Mouse (Mus musculus) heart, embryonic 13.5 days (tissue): ENCODE measurements around the gene Slc1a7. TPM values are rescaled to one million over a fixed set of nuclear protein-coding genes. Genes with fewer than 3 reads are reported as not detected.

Experiments
- ATAC-seq: fragments of 200-750 bp; cut with Nextera tagmentation; 2 replicates; pipeline ENCODE4 v1.8.0; 2017; ENCODE audit warnings: moderate TSS enrichment; ENCODE audit not compliant: insufficient number of reproducible peaks, low FRiP score, low TSS enrichment; ENCODE audit errors: extremely low read depth
- H3K27ac ChIP-seq: fragments of 300-500 bp; sonication (generic); replicated peaks from 2 replicates; pipeline ENCODE4 v1.5.1; 2015; ENCODE audit warnings: moderate library complexity, mild to moderate bottlenecking, inconsistent platforms
- H3K27me3 ChIP-seq: fragments of 300-500 bp; sonication (generic); replicated peaks from 2 replicates; pipeline ENCODE4 v1.6.1; 2015; ENCODE audit warnings: mild to moderate bottlenecking, inconsistent platforms
- H3K36me3 ChIP-seq: fragments of 300-500 bp; sonication (generic); 2 replicates; pipeline ENCODE4 v1.6.1; 2015; ENCODE audit warnings: mild to moderate bottlenecking, inconsistent platforms
- H3K4me1 ChIP-seq: fragments of 300-500 bp; sonication (generic); 2 replicates; pipeline ENCODE4 v1.6.1; 2015; ENCODE audit warnings: inconsistent platforms
- H3K4me2 ChIP-seq: fragments of 300-500 bp; sonication (generic); 2 replicates; pipeline ENCODE4 v1.6.1; 2015; ENCODE audit warnings: inconsistent platforms, mild to moderate bottlenecking, moderate library complexity
- H3K4me3 ChIP-seq: fragments of 300-500 bp; sonication (generic); 2 replicates; pipeline ENCODE4 v1.5.1; 2015; ENCODE audit warnings: moderate library complexity, mild to moderate bottlenecking, inconsistent platforms
- H3K9ac ChIP-seq: fragments of 300-500 bp; sonication (generic); 2 replicates; pipeline ENCODE4 v1.6.1; 2015; ENCODE audit warnings: inconsistent platforms, mild to moderate bottlenecking, moderate library complexity
- H3K9me3 ChIP-seq: fragments of 300-500 bp; sonication (generic); 2 replicates; pipeline ENCODE4 v1.6.1; 2016; ENCODE audit warnings: inconsistent platforms
- WGBS: fragments of 180-500 bp; shearing (Covaris S2); methylation state at CpG from one replicate; pipeline ENCODE4 v1.1.7; 2015; ENCODE audit warnings: mixed read lengths; 5-methylcytosine and 5-hydroxymethylcytosine counted together
- polyA plus RNA-seq: library from polyadenylated mRNA; unstranded; fragments of >200 nt; fragmentation: Nextera tagmentation; extraction: Ambion mirVana; gene quantifications from 2 replicates; pipeline ENCODE4 v1.2.1, GENCODE M21; 2015

Gene Slc1a7
- polyA plus RNA-seq, 1 experiment from 2014 or later: not detected

DNA sequence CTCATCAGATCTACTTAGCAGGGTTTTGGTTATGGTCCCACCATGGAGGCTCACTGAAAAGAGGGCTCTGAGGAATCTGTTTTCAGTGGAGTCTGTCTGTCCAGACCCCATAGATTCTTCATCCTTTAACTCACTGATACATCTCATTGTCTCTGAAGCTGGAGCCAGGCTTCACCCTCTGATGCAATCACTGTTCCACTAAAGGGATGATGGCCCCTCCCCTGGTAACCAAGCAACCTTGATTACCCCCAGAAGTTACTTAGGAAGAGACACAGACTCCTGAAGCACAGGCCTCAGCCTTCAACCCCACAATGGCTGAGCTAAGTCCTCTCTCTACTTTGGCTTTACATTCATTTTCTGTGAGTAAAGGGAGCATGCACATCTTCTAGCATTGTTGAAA lies 1.6 kb downstream of the Slc1a7 start:
- H3K4me1 ChIP-seq: peaks cover 10% of the 10 kb centered on the region; the same call in 1 of the 2 replicates
- no peak overlapping the region for H3K27ac ChIP-seq
- no peak overlapping the region for H3K4me2 ChIP-seq
- ATAC-seq: no peak
- H3K36me3 ChIP-seq: no peaks in the 10 kb centered on the region
- no peaks in the 10 kb centered on the region for H3K9me3 ChIP-seq
- peaks cover 13% of the 10 kb centered on the region for H3K27me3 ChIP-seq
- no peak overlapping the region for H3K9ac ChIP-seq
- no peak overlapping the region for H3K4me3 ChIP-seq

DNA sequence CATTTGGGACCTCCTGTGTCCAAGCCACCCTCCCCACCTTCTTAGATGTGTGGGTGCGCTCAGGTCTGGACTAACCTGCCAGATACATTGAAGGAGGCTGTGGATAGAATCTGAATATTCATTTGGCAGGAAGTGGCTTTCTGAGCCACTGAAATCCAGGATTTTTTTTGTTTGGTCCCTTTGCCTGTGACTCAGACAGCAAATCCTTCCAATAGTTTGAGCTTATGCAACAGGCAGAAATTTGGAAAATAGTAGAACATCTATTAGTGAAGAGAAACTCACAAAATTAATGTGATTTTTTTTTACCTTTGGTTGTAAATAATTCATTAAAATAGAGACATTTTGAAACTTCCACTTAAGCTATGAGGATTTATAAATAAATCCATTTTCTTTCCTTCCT lies 3.0 kb downstream of the Slc1a7 start:
- Histone ChIP-seq H3K9me3 (no peaks in the 10 kb centered on the region), H3K27ac (no peak overlapping the region), H3K4me2 (no peak overlapping the region), H3K4me1 (peaks cover 10% of the 10 kb centered on the region; the same call in 1 of the 2 replicates), H3K27me3 (peaks cover 21% of the 10 kb centered on the region), H3K9ac (no peak overlapping the region), H3K36me3 (no peaks in the 10 kb centered on the region), H3K4me3 (no peak overlapping the region)
- WGBS: 89% methylated on average over 1 of the region's 1 CpGs
- no peak for ATAC-seq

DNA sequence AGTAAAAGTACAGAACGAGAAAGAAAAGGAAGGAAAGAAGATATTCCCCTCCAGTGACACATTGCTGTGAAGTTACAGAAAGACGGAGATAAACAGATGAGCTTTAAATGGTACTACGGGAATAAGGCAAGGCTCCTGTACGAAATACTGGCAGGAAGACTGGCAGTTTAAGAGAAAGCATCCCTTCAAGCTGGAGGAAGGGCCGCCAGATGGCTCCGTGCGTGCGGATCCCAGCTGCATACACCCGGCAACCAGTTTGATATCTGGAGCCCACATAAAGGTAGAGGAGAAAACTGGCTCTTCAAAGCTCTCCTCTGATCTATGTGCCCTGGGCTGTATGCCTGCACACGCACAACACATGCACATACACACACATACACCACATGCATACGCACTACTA lies 6.4 kb downstream of the Slc1a7 start:
- WGBS: 77% methylated on average over 11 of the region's 11 CpGs
- Histone ChIP-seq H3K27me3 (peaks cover 19% of the 10 kb centered on the region), H3K27ac (no peak overlapping the region), H3K4me1 (peaks cover 8% of the 10 kb centered on the region), H3K4me3 (no peak overlapping the region), H3K4me2 (no peak overlapping the region), H3K9me3 (no peaks in the 10 kb centered on the region), H3K36me3 (no peaks in the 10 kb centered on the region), H3K9ac (no peak overlapping the region)
- no peak for ATAC-seq

DNA sequence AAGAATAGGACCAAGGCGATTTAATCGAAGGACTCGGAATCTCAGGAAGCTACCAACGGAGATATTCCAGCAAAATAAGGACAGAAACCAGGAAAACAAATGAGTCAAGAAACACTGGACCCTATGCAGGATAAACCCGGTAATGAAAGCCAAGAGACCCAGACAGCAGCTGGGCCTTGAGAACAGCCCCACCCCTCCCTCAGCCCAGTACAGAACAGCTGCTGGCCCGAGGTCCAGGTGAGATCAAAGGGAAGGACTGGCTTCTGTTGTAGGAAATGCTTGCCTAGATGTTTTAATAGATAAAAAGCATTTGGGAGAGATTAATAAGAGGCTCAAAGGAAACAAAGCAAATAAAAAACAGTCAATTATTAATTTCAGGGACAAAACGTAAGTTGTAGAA lies 6.9 kb downstream of the Slc1a7 start:
- H3K4me1 ChIP-seq: peaks cover 8% of the 10 kb centered on the region
- H3K27ac ChIP-seq: no peak overlapping the region
- H3K9me3 ChIP-seq: no peaks in the 10 kb centered on the region
- H3K9ac ChIP-seq: no peak overlapping the region
- no peak for ATAC-seq
- no peak overlapping the region for H3K4me3 ChIP-seq
- no peak overlapping the region for H3K4me2 ChIP-seq
- H3K36me3 ChIP-seq: no peaks in the 10 kb centered on the region
- peaks cover 19% of the 10 kb centered on the region for H3K27me3 ChIP-seq
- 74% methylated on average over 7 of the region's 7 CpGs for WGBS

DNA sequence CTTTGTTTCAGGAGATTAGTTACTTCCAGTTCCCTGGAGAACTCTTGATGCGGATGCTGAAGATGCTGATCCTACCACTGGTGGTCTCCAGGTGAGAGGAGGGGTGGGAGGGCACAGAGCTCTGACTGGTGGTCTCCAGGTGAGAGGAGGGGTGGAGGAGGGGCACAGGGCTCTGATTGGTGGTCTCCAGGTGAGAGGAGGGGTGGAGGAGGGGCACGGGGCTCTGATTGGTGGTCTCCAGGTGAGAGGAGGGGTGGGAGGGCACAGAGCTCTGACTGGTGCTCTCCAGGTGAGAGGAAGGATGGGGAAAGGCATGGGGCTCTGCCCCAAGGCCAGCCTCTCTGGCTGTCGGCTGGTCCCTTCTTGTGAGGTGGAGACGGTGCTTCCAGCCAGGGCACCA lies 9.5 kb downstream of the Slc1a7 start:
- ATAC-seq: no peak

DNA sequence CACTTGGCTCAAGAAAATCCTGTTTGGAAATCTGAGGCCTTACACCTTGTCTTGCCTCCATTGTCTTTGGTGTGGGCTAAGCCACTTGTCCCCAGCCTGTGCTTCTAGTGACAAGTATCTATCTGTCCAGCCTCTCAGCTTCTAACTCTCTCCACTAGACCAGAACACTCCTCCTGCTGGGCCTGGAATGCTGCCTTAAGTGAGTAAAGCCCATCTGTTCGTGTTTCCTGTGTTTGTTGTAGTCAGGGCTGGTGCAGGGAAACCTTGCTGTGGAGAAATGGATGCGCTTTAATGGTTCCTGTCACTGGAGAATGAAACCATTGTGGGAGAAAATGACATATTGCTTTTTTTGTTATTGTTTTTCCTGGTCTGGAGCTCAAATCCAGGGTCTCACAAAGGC lies 11.4 kb downstream of the Slc1a7 start:
- H3K4me1 ChIP-seq: peaks cover 16% of the 10 kb centered on the region
- no peak overlapping the region for H3K4me2 ChIP-seq
- no peaks in the 10 kb centered on the region for H3K36me3 ChIP-seq
- ATAC-seq: no peak
- H3K9ac ChIP-seq: no peak overlapping the region
- no peak overlapping the region for H3K4me3 ChIP-seq
- no peaks in the 10 kb centered on the region for H3K9me3 ChIP-seq
- H3K27me3 ChIP-seq: peaks cover 19% of the 10 kb centered on the region
- H3K27ac ChIP-seq: no peak overlapping the region
- WGBS: 41% methylated on average over 2 of the region's 2 CpGs

More for the DNA sequence above, 9.5 kb downstream of the Slc1a7 start:
- Histone ChIP-seq H3K36me3 (no peaks in the 10 kb centered on the region), H3K4me1 (peaks cover 16% of the 10 kb centered on the region), H3K27me3 (peaks cover 19% of the 10 kb centered on the region), H3K9me3 (no peaks in the 10 kb centered on the region), H3K4me3 (no peak overlapping the region), H3K9ac (no peak overlapping the region), H3K4me2 (no peak overlapping the region), H3K27ac (no peak overlapping the region)
- WGBS: 49% methylated on average over 4 of the region's 4 CpGs

DNA sequence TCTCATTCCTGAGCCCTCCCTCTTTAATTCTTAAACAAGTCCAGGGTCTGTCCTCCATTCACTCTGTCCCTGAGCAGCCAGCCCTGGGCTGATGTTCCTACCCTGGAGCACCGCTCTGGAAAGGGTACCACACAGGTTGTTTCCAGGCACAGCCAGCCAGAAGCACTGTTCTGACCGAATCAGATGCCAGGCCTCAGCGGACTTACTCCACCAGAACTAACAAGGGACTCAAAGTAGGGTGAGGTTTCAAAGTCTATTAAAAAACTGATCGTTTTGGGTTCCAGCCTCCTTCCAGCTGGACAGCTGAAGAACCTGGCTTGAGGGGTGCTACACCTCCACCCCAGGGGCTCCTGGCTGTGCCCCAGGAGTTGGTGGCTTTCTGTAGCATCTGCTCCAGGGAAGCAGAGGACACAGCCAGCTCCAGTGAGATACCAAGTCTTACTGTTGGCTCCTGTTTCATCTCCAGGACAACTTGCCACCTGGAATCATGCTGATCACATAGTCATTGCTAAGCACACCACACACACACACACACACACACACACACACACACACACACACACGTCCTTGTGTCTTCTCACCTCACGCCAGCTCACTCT lies 12.0 kb downstream of the Slc1a7 start:
- Histone ChIP-seq H3K36me3 (no peaks in the 10 kb centered on the region), H3K9me3 (no peaks in the 10 kb centered on the region), H3K27ac (no peak overlapping the region), H3K4me1 (peaks cover 16% of the 10 kb centered on the region), H3K27me3 (peaks cover 19% of the 10 kb centered on the region), H3K4me3 (no peak overlapping the region), H3K9ac (no peak overlapping the region), H3K4me2 (no peak overlapping the region)
- WGBS: 82% methylated on average over 6 of the region's 6 CpGs
- ATAC-seq: no peak

DNA sequence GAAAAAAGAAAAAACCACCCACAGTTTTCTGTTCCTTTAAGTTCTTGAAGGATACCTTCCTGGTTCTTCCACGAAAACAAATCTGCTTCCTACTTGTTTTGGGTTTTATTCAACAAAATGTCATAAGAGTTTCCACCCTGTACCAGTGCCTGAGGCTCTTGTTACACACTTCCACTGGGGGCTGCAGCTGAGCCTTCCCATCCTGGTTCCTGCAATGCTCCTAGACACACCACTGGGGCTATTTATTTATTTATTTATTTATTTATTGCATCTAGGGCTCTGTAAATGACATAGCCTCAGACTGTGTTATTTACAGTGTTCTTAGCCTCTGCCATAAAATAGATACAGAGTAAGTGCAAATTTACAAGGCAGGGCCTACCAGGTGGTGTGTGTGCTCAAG lies 15.6 kb downstream of the Slc1a7 start:
- H3K4me1 ChIP-seq: peaks cover 17% of the 10 kb centered on the region
- ATAC-seq: no peak
- H3K4me3 ChIP-seq: no peak overlapping the region
- no peak overlapping the region for H3K4me2 ChIP-seq
- H3K9ac ChIP-seq: no peak overlapping the region
- H3K27me3 ChIP-seq: no peaks in the 10 kb centered on the region; the same call in 1 of the 2 replicates
- no peaks in the 10 kb centered on the region for H3K9me3 ChIP-seq
- no peaks in the 10 kb centered on the region for H3K36me3 ChIP-seq
- H3K27ac ChIP-seq: no peak overlapping the region
- 69% methylated on average over 1 of the region's 1 CpGs for WGBS

DNA sequence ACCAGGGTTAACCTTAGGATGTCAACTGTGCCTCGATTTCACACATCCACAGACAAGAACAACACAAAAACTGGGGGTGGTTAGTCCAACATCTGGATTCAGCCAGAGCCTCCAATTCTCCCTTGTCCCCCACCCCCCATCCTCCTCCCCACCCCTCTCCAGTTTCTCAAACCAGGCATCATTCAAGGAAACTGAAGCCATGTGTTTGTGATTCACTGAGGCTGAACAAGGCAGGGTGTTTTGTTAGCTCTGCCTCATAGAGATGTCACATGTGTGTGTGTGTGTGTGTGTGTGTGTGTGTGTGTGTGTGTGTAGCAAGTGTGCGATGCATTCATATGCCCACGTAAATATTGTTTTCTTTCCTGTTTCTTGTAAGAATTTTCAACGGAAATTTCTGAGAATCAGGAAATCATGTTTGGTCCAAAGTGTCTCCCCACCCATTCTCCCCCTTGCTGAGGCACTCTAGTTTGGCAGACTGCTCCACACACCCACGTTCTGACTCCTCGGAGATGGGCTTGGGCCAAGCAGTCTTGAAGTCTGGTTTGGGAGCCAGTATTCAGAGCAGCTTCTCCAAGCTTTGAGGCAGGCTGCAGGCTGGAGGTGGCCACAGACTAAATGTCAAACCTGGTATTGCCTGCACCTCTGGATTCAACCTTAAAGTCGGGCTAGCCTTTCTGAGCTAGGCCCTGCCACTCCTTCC lies 16.3 kb downstream of the Slc1a7 start:
- no peaks in the 10 kb centered on the region for H3K36me3 ChIP-seq
- WGBS: 67% methylated on average over 7 of the region's 7 CpGs
- H3K27me3 ChIP-seq: no peaks in the 10 kb centered on the region; the same call in 1 of the 2 replicates
- no peak overlapping the region for H3K4me3 ChIP-seq
- no peak for ATAC-seq
- no peak overlapping the region for H3K4me2 ChIP-seq
- H3K9ac ChIP-seq: no peak overlapping the region
- peaks cover 16% of the 10 kb centered on the region for H3K4me1 ChIP-seq
- no peak overlapping the region for H3K27ac ChIP-seq
- no peaks in the 10 kb centered on the region for H3K9me3 ChIP-seq

DNA sequence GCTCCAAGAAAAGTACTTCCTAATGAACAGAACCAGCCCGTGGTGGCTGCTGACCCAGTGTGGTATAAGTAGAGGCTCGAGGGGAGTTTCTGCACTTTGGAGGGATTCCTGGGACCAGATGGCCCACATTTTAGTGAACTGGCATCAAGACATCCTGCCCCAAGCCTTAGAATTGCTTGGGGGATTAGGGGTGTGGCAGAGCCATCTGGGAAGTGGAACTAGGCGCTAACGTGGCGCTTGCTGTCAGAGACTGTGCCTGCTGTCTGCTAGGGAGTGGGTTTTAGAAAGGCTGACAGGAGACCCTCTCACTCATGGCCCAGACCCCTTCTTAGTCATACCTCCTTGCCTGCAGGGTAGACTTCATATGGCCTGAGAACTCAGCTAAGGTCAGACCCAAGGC lies 17.7 kb downstream of the Slc1a7 start:
- no peaks in the 10 kb centered on the region for H3K36me3 ChIP-seq
- H3K27me3 ChIP-seq: no peaks in the 10 kb centered on the region; the same call in 1 of the 2 replicates
- H3K9me3 ChIP-seq: no peaks in the 10 kb centered on the region
- 80% methylated on average over 5 of the region's 5 CpGs for WGBS
- H3K27ac ChIP-seq: no peak overlapping the region
- no peak overlapping the region for H3K4me3 ChIP-seq
- no peak overlapping the region for H3K9ac ChIP-seq
- no peak for ATAC-seq
- peaks cover 14% of the 10 kb centered on the region for H3K4me1 ChIP-seq
- H3K4me2 ChIP-seq: no peak overlapping the region

DNA sequence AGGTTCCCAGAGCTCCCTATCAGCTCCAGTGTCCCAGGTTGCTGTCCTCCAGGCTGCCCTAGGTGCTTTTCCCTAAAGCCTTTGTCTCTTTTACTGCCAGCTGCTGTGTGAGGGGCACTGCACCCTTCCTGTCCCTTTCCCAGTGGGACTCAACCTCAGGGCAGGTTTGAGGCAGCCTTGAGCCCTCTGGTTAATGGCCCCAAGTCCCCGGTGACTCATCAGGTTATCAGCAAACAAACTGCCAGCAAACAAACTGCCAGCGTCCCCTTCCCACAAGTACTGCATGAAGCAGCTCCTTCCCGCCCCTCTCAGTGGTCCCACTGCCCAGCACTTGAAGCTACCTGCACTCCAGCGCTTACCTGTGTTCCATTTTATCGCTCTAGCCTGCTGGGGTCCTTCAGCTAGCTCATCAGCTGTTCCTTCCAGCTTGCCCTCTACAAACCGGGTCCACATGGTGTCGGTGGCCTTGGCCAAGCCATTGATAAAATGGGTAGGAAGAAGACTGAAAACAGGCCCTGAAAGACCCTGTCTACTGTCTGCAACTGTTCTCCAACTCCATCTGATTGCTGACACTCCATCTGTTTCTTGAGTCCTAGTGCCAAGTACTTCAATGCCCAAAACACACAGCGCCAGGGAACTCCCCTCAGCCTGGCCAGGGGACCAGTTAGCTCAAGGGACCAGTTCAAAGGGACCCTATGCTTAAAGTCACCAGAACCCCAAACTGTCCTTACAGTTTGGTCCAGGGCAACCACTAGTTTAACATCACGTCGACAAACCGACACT lies 18.4 kb downstream of the Slc1a7 start:
- no peak overlapping the region for H3K9ac ChIP-seq
- H3K27ac ChIP-seq: no peak overlapping the region
- 72% methylated on average over 11 of the region's 11 CpGs for WGBS
- H3K9me3 ChIP-seq: no peaks in the 10 kb centered on the region
- ATAC-seq: no peak
- peaks cover 12% of the 10 kb centered on the region for H3K4me1 ChIP-seq
- H3K36me3 ChIP-seq: no peaks in the 10 kb centered on the region
- no peak overlapping the region for H3K4me3 ChIP-seq
- no peak overlapping the region for H3K4me2 ChIP-seq
- H3K27me3 ChIP-seq: no peaks in the 10 kb centered on the region; the same call in 1 of the 2 replicates
